ENCODE assay signal across 9 mouse cellular contexts in the genomic region with DNA sequence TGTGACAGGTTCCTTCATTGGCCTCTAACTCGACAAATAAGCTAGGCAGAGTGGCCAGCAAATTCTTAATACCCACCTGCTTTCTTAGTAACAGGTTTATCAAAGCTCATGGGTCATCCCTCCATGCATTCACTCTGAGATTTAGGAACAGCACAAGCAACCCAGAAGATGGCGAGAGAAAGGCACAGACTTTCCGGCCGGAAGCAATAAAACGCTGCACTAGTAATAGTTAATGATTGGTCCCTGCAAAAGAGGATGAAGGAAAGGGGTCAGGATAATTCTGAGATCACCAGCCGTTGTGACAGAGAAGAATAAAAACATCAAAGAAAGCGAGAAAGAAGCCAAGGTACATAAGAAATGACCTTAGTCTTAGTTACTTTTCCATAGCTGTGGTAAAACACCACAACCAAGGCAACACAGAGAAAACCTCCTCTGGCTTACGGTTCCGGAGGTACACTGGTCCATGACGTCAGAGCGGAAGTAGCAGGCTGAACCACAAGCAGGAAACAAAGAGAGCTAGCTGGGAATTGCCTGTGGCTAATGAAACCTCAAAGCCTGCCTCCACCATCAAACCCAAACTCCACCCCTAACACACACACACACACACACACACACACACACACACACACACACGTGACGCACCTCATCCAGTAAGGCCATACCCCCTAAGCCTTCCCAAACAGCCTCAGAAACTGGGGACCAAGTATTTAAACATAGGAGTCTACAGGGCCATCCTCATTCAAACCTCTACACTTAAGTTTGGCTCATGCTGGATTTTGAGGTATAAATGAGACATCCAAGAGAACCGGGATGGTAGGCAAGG.
A peak's percentile ranks its signal among the peaks of the same experiment; 100 is the strongest.
DNase-seq lines count a peak whose midpoint lies in the region; ATAC-seq and TF ChIP-seq lines count a peak whose summit lies in the region.
"Had no signal": no experiment of that assay in that cellular context is flagged by ENCODE, and none has a peak within 500 bp of the region (broad histone marks: within the 10 kb centered on the region; RNA-seq: fewer than 3 reads in every experiment).

No protein-coding gene starts in this region.

- H3K9me3 ChIP-seq in heart, embryonic 11.5 days (replicated peaks; ENCODE audit: control insufficient read depth, low read length), result no peaks in the 10 kb centered on the region
- H3K9me3 ChIP-seq in heart, postnatal 0 days (replicated peaks; ENCODE audit: control insufficient read depth, low read length), result no peaks in the 10 kb centered on the region
- H3K9me3 ChIP-seq in liver, embryonic 16.5 days (replicated peaks; ENCODE audit: control insufficient read depth, low read length), result no peaks in the 10 kb centered on the region
- no peaks in the 10 kb centered on the region for H3K9me3 ChIP-seq in stomach, embryonic 15.5 days
- H3K9me3 ChIP-seq in forebrain, embryonic 13.5 days (replicated peaks), result no peaks in the 10 kb centered on the region
- no peaks in the 10 kb centered on the region for H3K9me3 ChIP-seq in hindbrain, embryonic 16.5 days (ENCODE audit: control insufficient read depth, low read length)
- H3K9me3 ChIP-seq: G1E had no signal

- H3K4me3 ChIP-seq in heart, embryonic 11.5 days (ENCODE audit: low read depth, low read length), result no peak overlapping the region
- no peak overlapping the region for H3K4me3 ChIP-seq in heart, postnatal 0 days (ENCODE audit: low read depth, low read length)
- peak overlapping the region; percentile 24; the same call in 1 of the 2 replicates for H3K4me3 ChIP-seq in liver, embryonic 16.5 days (ENCODE audit: low read depth, low read length)
- H3K4me3 ChIP-seq in stomach, embryonic 15.5 days (replicated peaks), result no peak overlapping the region
- H3K4me3 ChIP-seq in forebrain, embryonic 13.5 days, result no peak overlapping the region
- H3K4me3 ChIP-seq in hindbrain, embryonic 16.5 days (ENCODE audit: low read length), result no peak overlapping the region

- no peak overlapping the region for H3K9ac ChIP-seq in heart, embryonic 11.5 days (ENCODE audit: low read depth, low read length)
- no peak overlapping the region for H3K9ac ChIP-seq in heart, postnatal 0 days (replicated peaks; ENCODE audit: low read depth, low read length)
- no peak overlapping the region for H3K9ac ChIP-seq in liver, embryonic 16.5 days (ENCODE audit: low read depth, low read length)
- no peak overlapping the region for H3K9ac ChIP-seq in stomach, embryonic 15.5 days
- H3K9ac ChIP-seq in forebrain, embryonic 13.5 days, result no peak overlapping the region
- H3K9ac ChIP-seq in hindbrain, embryonic 16.5 days (ENCODE audit: low read depth, low read length), result no peak overlapping the region

- no peak for TF ChIP-seq EP300 in heart, postnatal 0 days (IDR thresholded peaks at IDR 0.05; ENCODE audit: low read depth)

- H3K27ac ChIP-seq in heart, embryonic 11.5 days (ENCODE audit: low read depth, low read length), result peak overlapping the region; percentile 87
- H3K27ac ChIP-seq in heart, postnatal 0 days (ENCODE audit: low read depth), result peak overlapping the region; percentile 72
- no peak overlapping the region for H3K27ac ChIP-seq in liver, embryonic 16.5 days (ENCODE audit: low read length)
- H3K27ac ChIP-seq in stomach, embryonic 15.5 days, result peak overlapping the region; percentile 11; the same call in 1 of the 2 replicates
- no peak overlapping the region for H3K27ac ChIP-seq in forebrain, embryonic 13.5 days
- H3K27ac ChIP-seq in hindbrain, embryonic 16.5 days (ENCODE audit: low read depth, low read length), result no peak overlapping the region

- no peaks in the 10 kb centered on the region for H3K27me3 ChIP-seq in heart, embryonic 11.5 days (ENCODE audit: control insufficient read depth, insufficient read depth, low read length)
- H3K27me3 ChIP-seq in heart, postnatal 0 days (ENCODE audit: control insufficient read depth, insufficient read depth, low read length), result no peaks in the 10 kb centered on the region
- H3K27me3 ChIP-seq in liver, embryonic 16.5 days (ENCODE audit: control insufficient read depth, insufficient read depth, low read depth, low read length), result no peaks in the 10 kb centered on the region
- H3K27me3 ChIP-seq in stomach, embryonic 15.5 days (replicated peaks), result no peaks in the 10 kb centered on the region
- H3K27me3 ChIP-seq in forebrain, embryonic 13.5 days, result no peaks in the 10 kb centered on the region
- H3K27me3 ChIP-seq in hindbrain, embryonic 16.5 days (replicated peaks; ENCODE audit: control insufficient read depth, insufficient read depth, low read length), result no peaks in the 10 kb centered on the region

- no peak overlapping the region for H3K4me2 ChIP-seq in heart, embryonic 11.5 days
- no peak overlapping the region for H3K4me2 ChIP-seq in heart, postnatal 0 days (ENCODE audit: low read depth, low read length)
- peak overlapping the region; percentile 38 for H3K4me2 ChIP-seq in liver, embryonic 16.5 days (ENCODE audit: low read depth, low read length)
- no peak overlapping the region for H3K4me2 ChIP-seq in stomach, embryonic 15.5 days
- no peak overlapping the region for H3K4me2 ChIP-seq in forebrain, embryonic 13.5 days
- no peak overlapping the region for H3K4me2 ChIP-seq in hindbrain, embryonic 16.5 days (ENCODE audit: low read length)

- H3K4me1 ChIP-seq in heart, embryonic 11.5 days (ENCODE audit: control insufficient read depth, insufficient read depth, low read length), result peaks cover 29% of the 10 kb centered on the region
- peaks cover 51% of the 10 kb centered on the region for H3K4me1 ChIP-seq in heart, postnatal 0 days (ENCODE audit: control insufficient read depth, insufficient read depth)
- no peaks in the 10 kb centered on the region; the same call in 1 of the 2 replicates for H3K4me1 ChIP-seq in liver, embryonic 16.5 days (ENCODE audit: control insufficient read depth, low read depth, low read length)
- peaks cover 8% of the 10 kb centered on the region for H3K4me1 ChIP-seq in stomach, embryonic 15.5 days
- H3K4me1 ChIP-seq in forebrain, embryonic 13.5 days, result peaks cover 19% of the 10 kb centered on the region
- H3K4me1 ChIP-seq in hindbrain, embryonic 16.5 days (ENCODE audit: control insufficient read depth, insufficient read depth, low read depth, low read length), result peaks cover 16% of the 10 kb centered on the region

- no peak for DNase-seq in heart, postnatal 25 days (ENCODE audit: low spot score)
- no peak for DNase-seq in heart, postnatal 0 days (ENCODE audit: low spot score)
- no peak for DNase-seq in right cerebral cortex, postnatal 14 days

- WGBS in heart, embryonic 11.5 days (ENCODE audit: insufficient replicate concordance), result 70% methylated on average over 14 of the region's 14 CpGs
- WGBS in heart, postnatal 0 days, result 65% methylated on average over 14 of the region's 14 CpGs
- 19% methylated on average over 14 of the region's 14 CpGs for WGBS in liver, embryonic 16.5 days (ENCODE audit: insufficient replicate concordance)
- WGBS in stomach, embryonic 15.5 days, result 65% methylated on average over 14 of the region's 14 CpGs
- WGBS in forebrain, embryonic 13.5 days, result 72% methylated on average over 14 of the region's 14 CpGs
- 73% methylated on average over 14 of the region's 14 CpGs for WGBS in hindbrain, embryonic 16.5 days

- intact Hi-C loops in heart, postnatal 25 days (cut with DNase I), result no loop called here

- no peak; the same call in 1 of the 2 replicates for ATAC-seq in heart, embryonic 11.5 days (replicated peaks; ENCODE audit: insufficient number of reproducible peaks, low FRiP score, low TSS enrichment)
- ATAC-seq in heart, postnatal 0 days (ENCODE audit: insufficient read depth, low read depth), result peak; percentile 24; the same call in 1 of the 2 replicates
- ATAC-seq in liver, embryonic 16.5 days (ENCODE audit: low read depth), result peak; percentile 24; the same call in 1 of the 2 replicates
- ATAC-seq in stomach, embryonic 15.5 days (ENCODE audit: insufficient read depth, low FRiP score, low read depth), result no peak
- ATAC-seq in forebrain, embryonic 13.5 days, result no peak
- no peak for ATAC-seq in hindbrain, embryonic 16.5 days

- no peak for TF ChIP-seq CTCF in heart, postnatal 0 days (IDR thresholded peaks at IDR 0.05; ENCODE audit: low read depth)

- no peaks in the 10 kb centered on the region for H3K36me3 ChIP-seq in heart, embryonic 11.5 days (ENCODE audit: control insufficient read depth, insufficient read depth, low read length)
- H3K36me3 ChIP-seq in heart, postnatal 0 days (replicated peaks; ENCODE audit: control insufficient read depth, insufficient read depth, low read length), result no peaks in the 10 kb centered on the region
- no peaks in the 10 kb centered on the region for H3K36me3 ChIP-seq in liver, embryonic 16.5 days (ENCODE audit: control insufficient read depth, insufficient read depth)
- H3K36me3 ChIP-seq in stomach, embryonic 15.5 days, result no peaks in the 10 kb centered on the region
- H3K36me3 ChIP-seq in forebrain, embryonic 13.5 days (ENCODE audit: poor library complexity, severe bottlenecking), result no peaks in the 10 kb centered on the region
- no peaks in the 10 kb centered on the region for H3K36me3 ChIP-seq in hindbrain, embryonic 16.5 days (ENCODE audit: control insufficient read depth, insufficient read depth, low read length)
- H3K36me3 ChIP-seq: G1E had no signal

Comparison
In these comparisons a context has a peak if more than half of its experiments do, and no peak if none do; other contexts are left out.
1. ATAC-seq: peak in heart, postnatal 0 days (single experiment) and liver, embryonic 16.5 days (single experiment); none in heart, embryonic 11.5 days (single experiment), stomach, embryonic 15.5 days (single experiment), forebrain, embryonic 13.5 days (single experiment) and hindbrain, embryonic 16.5 days (single experiment).
2. H3K27ac ChIP-seq: peak in heart, embryonic 11.5 days (single experiment), heart, postnatal 0 days (single experiment) and stomach, embryonic 15.5 days (single experiment); none in liver, embryonic 16.5 days (single experiment), forebrain, embryonic 13.5 days (single experiment) and hindbrain, embryonic 16.5 days (single experiment).